Mouse (Mus musculus) midbrain, embryonic 15.5 days (tissue): ENCODE results near the gene Fkbp5. TPM values are rescaled to one million over a fixed set of nuclear protein-coding genes. Genes with fewer than 3 reads are reported as not detected.

ENCODE experiments used
- ATAC-seq: fragments of 200-750 bp; cut with Nextera tagmentation; replicated peaks from 2 replicates; pipeline ENCODE4 v1.8.0; 2017; ENCODE audit warnings: moderate TSS enrichment
- H3K27ac ChIP-seq: fragments of 300-500 bp; sonication (generic); 2 replicates; pipeline ENCODE4 v1.5.1; 2015; ENCODE audit warnings: mild to moderate bottlenecking, inconsistent platforms
- H3K27me3 ChIP-seq: fragments of 300-500 bp; sonication (generic); replicated peaks from 2 replicates; pipeline ENCODE4 v1.6.1; 2015; ENCODE audit warnings: inconsistent platforms
- H3K36me3 ChIP-seq: fragments of 300-500 bp; sonication (generic); replicated peaks from 2 replicates; pipeline ENCODE4 v1.6.1; 2015; ENCODE audit warnings: inconsistent platforms
- H3K4me1 ChIP-seq: fragments of 300-500 bp; sonication (generic); 2 replicates; pipeline ENCODE4 v1.6.1; 2015; ENCODE audit warnings: inconsistent platforms
- H3K4me2 ChIP-seq: fragments of 300-500 bp; sonication (generic); 2 replicates; pipeline ENCODE4 v1.6.1; 2015; ENCODE audit warnings: inconsistent platforms, mild to moderate bottlenecking, moderate library complexity
- H3K4me3 ChIP-seq: fragments of 300-500 bp; sonication (generic); 2 replicates; pipeline ENCODE4 v1.5.1; 2015; ENCODE audit warnings: mild to moderate bottlenecking, inconsistent platforms
- H3K9ac ChIP-seq: fragments of 300-500 bp; sonication (generic); 2 replicates; pipeline ENCODE4 v1.6.1; 2015; ENCODE audit warnings: mild to moderate bottlenecking, inconsistent platforms
- H3K9me3 ChIP-seq: fragments of 300-500 bp; sonication (generic); 2 replicates; pipeline ENCODE4 v1.6.1; 2016; ENCODE audit warnings: inconsistent platforms
- WGBS: fragments of 180-500 bp; shearing (Covaris S2); methylation state at CpG from one replicate; pipeline ENCODE4 v1.1.7; 2015; ENCODE audit warnings: mixed read lengths; 5-methylcytosine and 5-hydroxymethylcytosine counted together
- microRNA-seq: library from miRNA; unstranded; fragments of <30 nt; microRNA quantifications from one replicate; pipeline ENCODE4, GENCODE M21; 2016
- polyA plus RNA-seq: library from polyadenylated mRNA; unstranded; fragments of >200 nt; fragmentation: Nextera tagmentation; extraction: Ambion mirVana; gene quantifications from 2 replicates; pipeline ENCODE4 v1.2.1, GENCODE M21; 2015

Fkbp5 gene
- polyA plus RNA-seq, 1 experiment from 2014 or later = 39.8 TPM

DNA sequence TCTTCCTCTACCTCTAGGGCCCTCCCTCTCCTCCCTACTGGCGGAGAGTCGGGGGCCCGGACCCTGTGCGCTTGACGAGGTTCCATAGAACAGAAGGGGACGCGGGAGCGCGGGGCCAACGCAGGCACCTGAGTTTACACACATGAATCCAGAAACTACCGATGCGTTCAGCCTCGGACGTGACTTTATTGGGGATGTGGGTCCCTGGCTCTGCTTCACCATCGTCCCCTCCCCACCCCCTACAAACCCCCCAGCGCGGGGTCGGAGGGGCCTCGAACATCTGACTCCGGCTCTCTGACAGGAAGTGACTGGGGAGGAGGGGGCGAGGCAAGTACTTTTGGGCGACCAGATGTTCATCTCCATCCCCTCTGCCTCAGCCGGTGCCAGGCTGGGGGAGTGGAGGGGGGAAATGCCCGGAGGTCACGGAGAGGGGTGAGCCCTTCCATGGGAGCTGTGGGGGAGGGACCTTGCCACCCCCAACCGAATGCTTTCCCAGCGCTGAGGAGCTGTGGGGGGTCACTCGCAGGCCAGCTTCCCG, 165.9 kb downstream of the Fkbp5 start:
- no peak for ATAC-seq
- no peaks in the 10 kb centered on the region for H3K36me3 ChIP-seq
- peak overlapping the region; percentile 94 for H3K4me2 ChIP-seq
- H3K4me1 ChIP-seq = peaks cover 21% of the 10 kb centered on the region
- no peak overlapping the region for H3K27ac ChIP-seq
- H3K9ac ChIP-seq = peak overlapping the region; percentile 37; the same call in 1 of the 2 replicates
- WGBS = 1% methylated on average over 29 of the region's 29 CpGs
- no peaks in the 10 kb centered on the region for H3K9me3 ChIP-seq
- peak overlapping the region; percentile 51 for H3K4me3 ChIP-seq
- H3K27me3 ChIP-seq = peaks cover 19% of the 10 kb centered on the region

DNA sequence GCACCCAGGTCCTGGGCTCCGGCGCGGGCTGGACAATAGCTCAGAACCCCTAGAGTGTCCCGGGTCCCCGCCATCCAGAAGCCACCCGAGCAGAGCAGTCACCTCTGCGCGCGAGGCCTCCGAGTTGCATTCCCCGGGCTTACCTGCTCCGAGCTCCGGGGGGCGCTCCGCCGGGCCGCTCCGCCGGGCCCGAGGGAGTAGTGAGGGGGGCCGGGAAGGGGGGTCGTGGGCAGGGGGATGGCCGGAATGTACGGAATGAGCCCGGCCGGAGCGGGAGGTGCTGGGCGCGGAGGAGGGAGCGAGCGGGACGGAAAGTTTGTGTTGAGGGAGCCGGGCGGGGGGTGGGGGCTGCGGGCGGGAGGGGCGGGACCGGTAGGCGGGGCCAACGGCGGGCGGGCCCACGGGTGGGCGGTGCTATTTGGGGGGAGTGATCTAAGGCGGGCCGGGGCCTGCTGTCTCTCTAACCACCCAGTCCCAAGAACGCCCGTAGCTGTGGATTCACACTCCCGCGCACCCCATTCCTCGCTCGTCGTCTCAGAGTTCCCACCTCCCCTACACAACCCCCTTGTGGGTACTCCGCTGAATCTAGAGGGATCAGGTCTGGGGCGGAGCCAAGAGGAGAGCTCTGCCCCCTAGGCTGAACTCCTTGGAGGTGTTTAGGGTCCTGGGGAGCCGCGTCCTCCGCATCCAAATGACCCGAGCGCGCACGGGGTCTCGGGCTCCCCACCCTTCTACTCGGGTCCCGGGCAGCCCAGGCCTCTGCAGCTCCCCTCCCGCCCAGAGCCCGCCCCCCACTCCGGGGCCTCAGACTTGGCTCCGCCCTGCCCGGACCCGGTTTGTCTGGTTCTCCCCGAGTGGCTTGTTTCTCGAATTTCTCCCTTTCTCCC, 166.6 kb downstream of the Fkbp5 start, which contains the start of gene Tead3:
Gene Tead3, minus strand, starts transcription at position 352 of the 887 bp plus-strand sequence.
- H3K27ac ChIP-seq = peak within 1 kb of the TSS; percentile 36

DNA sequence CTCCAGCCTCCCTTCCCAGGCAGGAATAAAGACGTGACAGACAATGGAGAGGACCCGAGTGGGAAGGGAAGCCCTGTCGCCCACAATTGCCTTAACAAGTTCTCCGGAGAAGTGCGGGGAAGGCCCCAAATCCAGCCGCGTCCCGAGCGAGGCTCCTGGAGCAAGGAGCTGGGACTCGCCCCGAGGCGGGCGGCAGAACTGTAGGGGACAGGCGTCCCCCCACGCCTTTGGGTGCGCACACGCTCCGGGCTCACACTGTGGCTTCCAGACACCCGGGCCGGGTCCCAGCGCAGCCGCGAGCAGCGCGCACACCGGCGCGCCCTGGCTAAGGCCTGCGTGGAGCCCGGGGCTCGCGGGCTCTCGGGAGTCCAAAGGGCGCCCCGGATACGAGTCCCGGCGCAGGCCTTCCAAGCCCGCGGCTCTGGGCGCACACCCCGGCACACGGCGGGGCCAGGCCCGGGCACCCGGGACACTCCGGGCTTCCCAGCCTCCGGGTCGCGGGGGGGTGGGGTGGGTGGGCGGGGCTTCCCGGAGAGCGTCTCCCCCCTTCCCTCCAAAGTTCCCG, 167.3 kb downstream of the Fkbp5 start:
- Histone ChIP-seq H3K27ac (peak overlapping the region; percentile 36), H3K36me3 (no peaks in the 10 kb centered on the region), H3K9ac (peak overlapping the region; percentile 44), H3K27me3 (peaks cover 19% of the 10 kb centered on the region), H3K4me3 (peak overlapping the region; percentile 51), H3K9me3 (no peaks in the 10 kb centered on the region), H3K4me2 (peak overlapping the region; percentile 94), H3K4me1 (peaks cover 31% of the 10 kb centered on the region)
- ATAC-seq = peak; percentile 38; the same call in 1 of the 2 replicates
- 0% methylated on average over 40 of the region's 54 CpGs for WGBS

More for the DNA sequence above, 166.6 kb downstream of the Fkbp5 start, which contains the start of gene Tead3:
- H3K4me2 ChIP-seq = peak within 1 kb of the TSS; percentile 94
- H3K9me3 ChIP-seq = no peaks in the 10 kb centered on the region
- WGBS = under 1% methylated on average over 72 of the region's 73 CpGs
- H3K27me3 ChIP-seq = peaks cover 19% of the 10 kb centered on the region
- H3K9ac ChIP-seq = peak within 1 kb of the TSS; percentile 44
- H3K4me3 ChIP-seq = peak within 1 kb of the TSS; percentile 51
- ATAC-seq = peak; percentile 79
- H3K36me3 ChIP-seq = no peaks in the 10 kb centered on the region
- H3K4me1 ChIP-seq = peaks cover 26% of the 10 kb centered on the region

DNA sequence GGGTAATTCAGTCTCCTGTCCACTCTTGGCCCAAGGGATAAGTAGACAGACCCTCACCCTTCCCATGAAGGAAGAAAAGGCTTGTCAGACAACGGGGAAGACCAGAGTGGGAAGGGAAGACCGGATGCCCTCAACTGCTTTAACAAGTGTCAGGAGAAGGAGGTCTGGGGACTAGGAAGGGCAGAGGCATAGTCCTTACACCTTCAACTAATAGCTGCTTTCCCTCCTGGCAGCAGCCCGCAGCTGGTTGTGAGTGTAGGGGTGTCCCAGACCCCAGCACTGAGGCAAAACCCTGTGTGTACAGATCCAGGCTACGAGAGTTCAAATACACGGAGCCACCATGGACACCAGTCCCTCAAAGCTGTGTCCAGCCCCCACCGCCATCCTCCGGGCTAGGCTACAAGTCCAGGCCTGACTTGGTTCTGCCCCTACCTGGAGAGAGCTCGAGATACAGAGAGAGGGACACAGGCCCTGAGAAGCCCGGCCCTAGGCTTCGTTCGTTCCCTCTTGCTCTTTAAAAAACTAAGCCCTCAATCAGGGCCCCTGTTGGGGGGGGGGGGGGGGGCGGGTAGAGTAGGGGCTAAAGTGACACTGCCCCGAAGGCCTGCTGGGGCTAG, 168.0 kb downstream of the Fkbp5 start:
- ATAC-seq = no peak
- H3K4me2 ChIP-seq = peak overlapping the region; percentile 94
- H3K36me3 ChIP-seq = no peaks in the 10 kb centered on the region
- 14% methylated on average over 13 of the region's 13 CpGs for WGBS
- H3K4me3 ChIP-seq = peak overlapping the region; percentile 51
- H3K27me3 ChIP-seq = peaks cover 19% of the 10 kb centered on the region
- no peak overlapping the region for H3K27ac ChIP-seq
- peak overlapping the region; percentile 44 for H3K9ac ChIP-seq
- peaks cover 31% of the 10 kb centered on the region for H3K4me1 ChIP-seq
- H3K9me3 ChIP-seq = no peaks in the 10 kb centered on the region

Small RNA genes lying within 50 kb of the gene (microRNA-seq; reads per million reads assigned to microRNA genes)
- gene Gm25195 (not detected), gene Mir6969 (not detected)

Other genes starting within 250 kb of the Fkbp5 start
- 27.8 and 28.5 TPM in 2 replicates for gene Fance, start 204.0 kb downstream of the Fkbp5 start, polyA plus RNA-seq
- gene Rpl10a, start 189.1 kb downstream of the Fkbp5 start, polyA plus RNA-seq = 307 and 313 TPM in 2 replicates
- 1.4 and 2.1 TPM in 2 replicates for gene Tead3, start 166.7 kb downstream of the Fkbp5 start, polyA plus RNA-seq
- 1.3 and 1.9 TPM in 2 replicates for gene Tulp1, start 152.3 kb downstream of the Fkbp5 start, polyA plus RNA-seq
- not detected in 2 replicates for gene Armc12, start 13.3 kb upstream of the Fkbp5 start, polyA plus RNA-seq
- gene Clpsl2, start 31.9 kb upstream of the Fkbp5 start, polyA plus RNA-seq = not detected in 2 replicates
- gene Clps, start 43.2 kb upstream of the Fkbp5 start, polyA plus RNA-seq = 0.36 TPM in 1 of 2 replicates, not detected in the other
- gene Lhfpl5, start 58.1 kb upstream of the Fkbp5 start, polyA plus RNA-seq = 11.3 and 11.4 TPM in 2 replicates
- 88.2 and 91.3 TPM in 2 replicates for gene Srpk1, start 105.2 kb upstream of the Fkbp5 start, polyA plus RNA-seq
- 1.4 and 1.5 TPM in 2 replicates for gene Slc26a8, start 172.7 kb upstream of the Fkbp5 start, polyA plus RNA-seq
- 27.5 and 27.7 TPM in 2 replicates for gene Mapk14, start 173.8 kb upstream of the Fkbp5 start, polyA plus RNA-seq
- gene AC170998.1, start 208.6 kb upstream of the Fkbp5 start, polyA plus RNA-seq = 2.4 TPM in 2 replicates